Mouse (Mus musculus): Measurements from ENCODE around the gene Klc1.

- TF ChIP-seq POLR2A (IDR thresholded peaks at IDR 0.05; ENCODE audit: extremely low read depth, insufficient read depth, low read length) = no peak
- no peak for TF ChIP-seq CTCF (IDR thresholded peaks at IDR 0.05; ENCODE audit: low read depth, low read length)
These were observed 50.1 kb downstream of the Klc1 start for GRCm38 (mm10) chr12:111808775-111809174.

All from liver, adult 2 months (tissue).